Mouse (Mus musculus): ENCODE measurements at regions not wholly inside any gene's neighbourhood (a gene's known extent, or its start where the extent isn't known, plus 50 kb on each side); places are given as distances from the start of the nearest gene placed in this dataset.

DNA sequence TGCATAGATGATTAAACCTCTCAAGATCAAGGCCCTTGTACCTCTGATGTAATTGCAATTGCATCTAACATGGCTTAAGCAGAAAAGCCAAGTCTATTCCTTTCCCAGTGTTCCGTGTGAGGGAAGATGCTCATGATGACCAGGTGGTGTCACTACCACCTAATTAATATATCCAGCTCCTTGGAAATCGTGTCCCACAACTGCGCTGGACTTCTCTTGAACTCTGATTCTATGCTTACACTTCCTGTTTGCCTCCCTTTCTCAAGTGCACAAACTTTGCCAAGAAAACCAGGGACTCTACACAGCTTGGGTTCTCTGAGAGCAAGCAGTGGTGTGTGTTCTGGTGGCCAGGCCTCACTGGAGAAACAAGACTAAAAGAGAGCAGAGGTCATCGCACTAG is 58.0 kb upstream of the Slc1a1 start:
- Histone ChIP-seq H3K27me3 (ENCODE audit: control insufficient read depth, insufficient read depth, low read length) (no peaks in the 10 kb centered on the region), H3K36me3 (ENCODE audit: control insufficient read depth, insufficient read depth, low read length) (no peaks in the 10 kb centered on the region), H3K27ac (replicated peaks) (no peak overlapping the region), H3K9me3 (ENCODE audit: control insufficient read depth, low read length) (no peaks in the 10 kb centered on the region), H3K9ac (ENCODE audit: low read length) (no peak overlapping the region), H3K4me2 (replicated peaks; ENCODE audit: low read depth) (no peak overlapping the region), H3K4me1 (replicated peaks; ENCODE audit: control insufficient read depth, insufficient read depth) (no peaks in the 10 kb centered on the region), H3K4me3 (ENCODE audit: low read depth, low read length) (no peak overlapping the region)
- WGBS, result 33% methylated on average over 4 of the region's 4 CpGs
- peak; percentile 72 for TF ChIP-seq CTCF (IDR thresholded peaks at IDR 0.05; ENCODE audit: low read depth)
- no peak for TF ChIP-seq EP300 (optimal IDR thresholded peaks at IDR 0.05)
- ATAC-seq (ENCODE audit: low FRiP score, low TSS enrichment), result peak; percentile 56; the same call in 1 of the 2 replicates
- DNase-seq (ENCODE audit: low spot score), result no peak

DNA sequence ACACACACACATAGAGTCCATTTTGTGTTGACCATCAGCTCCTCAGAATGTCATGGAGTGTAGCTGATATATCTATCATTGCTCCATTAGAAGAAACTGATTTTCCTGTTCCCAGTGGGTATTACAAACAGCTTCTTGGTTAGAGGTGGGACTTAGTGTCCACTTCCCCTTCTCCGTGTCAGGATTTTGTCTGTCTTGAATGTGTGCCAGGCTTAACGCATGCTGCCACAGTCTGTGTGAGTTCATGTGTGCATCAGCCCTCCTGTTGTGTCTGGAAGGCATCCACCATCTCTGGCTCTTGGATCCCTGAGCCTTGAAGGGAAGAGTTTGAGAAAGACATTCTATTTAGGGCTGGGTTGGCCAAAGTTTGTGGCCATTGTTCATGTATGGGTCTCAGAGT is 57.2 kb upstream of the Slc1a1 start:
- no peaks in the 10 kb centered on the region for H3K9me3 ChIP-seq (ENCODE audit: control insufficient read depth, low read length)
- 39% methylated on average over 2 of the region's 2 CpGs for WGBS
- no peaks in the 10 kb centered on the region for H3K27me3 ChIP-seq (ENCODE audit: control insufficient read depth, insufficient read depth, low read length)
- no peak overlapping the region for H3K9ac ChIP-seq (ENCODE audit: low read length)
- no peak for ATAC-seq (ENCODE audit: low FRiP score, low TSS enrichment)
- no peak overlapping the region for H3K27ac ChIP-seq (replicated peaks)
- no peak overlapping the region for H3K4me2 ChIP-seq (replicated peaks; ENCODE audit: low read depth)
- no peaks in the 10 kb centered on the region for H3K4me1 ChIP-seq (replicated peaks; ENCODE audit: control insufficient read depth, insufficient read depth)
- TF ChIP-seq EP300 (optimal IDR thresholded peaks at IDR 0.05) (no peak), CTCF (IDR thresholded peaks at IDR 0.05; ENCODE audit: low read depth) (no peak)
- H3K36me3 ChIP-seq (ENCODE audit: control insufficient read depth, insufficient read depth, low read length), result no peaks in the 10 kb centered on the region
- H3K4me3 ChIP-seq (ENCODE audit: low read depth, low read length), result no peak overlapping the region
- no peak for DNase-seq (ENCODE audit: low spot score)

DNA sequence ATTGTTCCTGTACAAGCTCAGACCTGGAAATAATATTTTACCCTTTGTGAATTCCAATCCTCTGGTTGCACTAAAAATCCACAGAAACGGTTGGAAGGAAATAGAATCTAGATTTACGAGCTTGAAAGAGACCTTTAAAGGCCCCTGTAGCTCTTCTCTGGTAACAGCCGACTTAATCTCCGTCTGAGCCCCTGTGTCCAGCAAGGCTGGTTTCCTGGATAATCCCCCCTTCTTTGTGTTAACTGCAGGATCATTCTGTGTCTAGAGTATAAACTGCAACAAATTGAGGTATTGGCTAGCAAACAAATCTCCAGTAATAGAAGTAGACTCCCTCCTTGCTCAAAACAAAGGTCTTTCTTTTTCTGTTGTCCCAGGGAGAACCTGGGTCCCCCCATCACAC is 56.5 kb upstream of the Slc1a1 start:
- Histone ChIP-seq H3K4me1 (replicated peaks; ENCODE audit: control insufficient read depth, insufficient read depth) (no peaks in the 10 kb centered on the region), H3K27me3 (ENCODE audit: control insufficient read depth, insufficient read depth, low read length) (no peaks in the 10 kb centered on the region), H3K9ac (ENCODE audit: low read length) (no peak overlapping the region), H3K27ac (replicated peaks) (no peak overlapping the region), H3K9me3 (ENCODE audit: control insufficient read depth, low read length) (no peaks in the 10 kb centered on the region), H3K4me2 (replicated peaks; ENCODE audit: low read depth) (no peak overlapping the region), H3K36me3 (ENCODE audit: control insufficient read depth, insufficient read depth, low read length) (no peaks in the 10 kb centered on the region), H3K4me3 (ENCODE audit: low read depth, low read length) (no peak overlapping the region)
- DNase-seq (ENCODE audit: low spot score) (no peak), ATAC-seq (ENCODE audit: low FRiP score, low TSS enrichment) (no peak)
- 42% methylated on average over 4 of the region's 4 CpGs for WGBS
- no peak for TF ChIP-seq EP300 (optimal IDR thresholded peaks at IDR 0.05)
- no peak for TF ChIP-seq CTCF (IDR thresholded peaks at IDR 0.05; ENCODE audit: low read depth)

DNA sequence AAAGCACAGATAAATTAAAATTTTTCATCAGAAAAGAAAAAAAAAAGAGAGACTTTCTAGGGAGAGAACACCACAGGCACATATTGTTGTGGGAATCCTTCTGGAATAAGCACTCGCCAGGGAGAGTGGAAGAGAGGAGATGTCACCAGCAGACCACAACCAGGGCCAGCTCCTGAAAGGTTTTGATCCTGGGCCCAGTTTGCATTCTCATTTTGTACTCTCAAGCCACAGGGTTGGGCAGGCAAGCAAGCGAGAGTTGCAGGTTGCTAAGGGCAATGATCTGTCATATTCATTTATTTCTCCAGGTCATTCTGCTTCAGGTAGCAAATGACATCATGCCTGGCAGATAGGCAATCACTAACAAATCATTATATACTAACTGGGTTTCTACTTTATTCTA is 52.9 kb upstream of the Slc1a1 start:
- Histone ChIP-seq H3K36me3 (ENCODE audit: control insufficient read depth, insufficient read depth, low read length) (no peaks in the 10 kb centered on the region), H3K9ac (ENCODE audit: low read length) (no peak overlapping the region), H3K9me3 (ENCODE audit: control insufficient read depth, low read length) (no peaks in the 10 kb centered on the region), H3K27ac (replicated peaks) (no peak overlapping the region), H3K4me3 (ENCODE audit: low read depth, low read length) (no peak overlapping the region), H3K27me3 (ENCODE audit: control insufficient read depth, insufficient read depth, low read length) (no peaks in the 10 kb centered on the region), H3K4me2 (replicated peaks; ENCODE audit: low read depth) (no peak overlapping the region), H3K4me1 (replicated peaks; ENCODE audit: control insufficient read depth, insufficient read depth) (no peaks in the 10 kb centered on the region)
- no peak for DNase-seq (ENCODE audit: low spot score)
- no peak for ATAC-seq (ENCODE audit: low FRiP score, low TSS enrichment)
- TF ChIP-seq EP300 (optimal IDR thresholded peaks at IDR 0.05) (no peak), CTCF (IDR thresholded peaks at IDR 0.05; ENCODE audit: low read depth) (no peak)
- 68% methylated on average over 2 of the region's 2 CpGs for WGBS

Measured in stomach, postnatal 0 days (tissue).